Mouse (Mus musculus): Measurements from ENCODE around the gene Comt. TPM values are rescaled to one million over a fixed set of nuclear protein-coding genes. Genes with fewer than 3 reads are reported as not detected.

Comt gene
- polyA plus RNA-seq, 1 experiment from 2014 or later = 127 TPM

DNA sequence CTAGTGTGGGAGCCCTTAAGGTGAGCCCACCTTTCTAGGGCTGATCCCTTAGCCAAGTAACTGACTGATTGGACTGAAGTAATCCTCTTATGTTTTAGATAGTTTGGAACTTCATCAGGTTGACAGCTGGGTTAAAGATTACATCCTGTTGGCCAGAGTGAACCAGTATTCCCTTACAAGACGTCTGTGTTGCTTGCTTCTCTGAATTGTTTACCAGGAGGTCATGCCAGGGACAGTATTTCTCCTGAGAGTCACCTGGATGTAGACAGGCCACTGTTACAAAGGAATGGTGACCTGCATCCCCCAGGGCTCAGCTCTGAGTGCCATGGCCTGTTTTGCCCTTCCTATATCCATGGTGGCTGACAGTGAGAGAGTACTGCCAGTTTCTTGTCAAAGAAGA, 48.2 kb downstream of the Comt start:
- no peaks in the 10 kb centered on the region for H3K9me3 ChIP-seq (ENCODE audit: low read length)
- H3K4me3 ChIP-seq (ENCODE audit: low read length) = no peak overlapping the region
- no peaks in the 10 kb centered on the region for H3K36me3 ChIP-seq (ENCODE audit: insufficient read depth, low read length)
- no peak for ATAC-seq (ENCODE audit: low FRiP score, low TSS enrichment)
- H3K4me2 ChIP-seq (replicated peaks; ENCODE audit: low read depth, low read length) = no peak overlapping the region
- H3K27ac ChIP-seq (ENCODE audit: low read length) = no peak overlapping the region
- H3K4me1 ChIP-seq (ENCODE audit: insufficient read depth, low read length) = peaks cover 18% of the 10 kb centered on the region
- H3K9ac ChIP-seq (replicated peaks; ENCODE audit: low read length) = no peak overlapping the region
- H3K27me3 ChIP-seq (ENCODE audit: insufficient read depth, low read length) = no peaks in the 10 kb centered on the region
- WGBS = 8% methylated on average over 1 of the region's 1 CpGs

DNA sequence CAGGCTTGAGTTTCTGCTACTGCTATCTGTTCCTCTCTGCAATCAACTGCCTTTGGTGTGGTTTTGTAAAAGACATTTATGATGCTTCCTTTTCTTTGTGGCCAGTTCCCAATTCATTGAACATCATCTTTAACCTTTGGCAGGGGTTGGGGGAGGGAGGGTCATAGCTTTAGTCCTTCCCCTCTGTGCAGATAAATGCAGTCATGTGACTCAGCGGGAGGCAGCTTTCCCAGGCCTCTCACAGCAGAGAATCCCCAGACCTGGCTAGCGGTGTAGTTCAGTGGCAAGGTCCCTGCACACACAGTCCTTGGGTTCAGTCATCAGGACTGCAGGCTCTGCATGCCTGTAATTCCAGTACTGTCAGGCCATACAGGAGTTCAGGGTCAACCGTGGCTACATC, 49.4 kb downstream of the Comt start:
- H3K27me3 ChIP-seq (ENCODE audit: insufficient read depth, low read length) = no peaks in the 10 kb centered on the region
- H3K36me3 ChIP-seq (ENCODE audit: insufficient read depth, low read length) = no peaks in the 10 kb centered on the region
- 40% methylated on average over 3 of the region's 3 CpGs for WGBS
- H3K4me2 ChIP-seq (replicated peaks; ENCODE audit: low read depth, low read length) = no peak overlapping the region
- no peak overlapping the region for H3K9ac ChIP-seq (replicated peaks; ENCODE audit: low read length)
- no peaks in the 10 kb centered on the region for H3K9me3 ChIP-seq (ENCODE audit: low read length)
- H3K27ac ChIP-seq (ENCODE audit: low read length) = no peak overlapping the region
- no peak overlapping the region for H3K4me3 ChIP-seq (ENCODE audit: low read length)
- peaks cover 12% of the 10 kb centered on the region for H3K4me1 ChIP-seq (ENCODE audit: insufficient read depth, low read length)
- no peak; the same call in 1 of the 2 replicates for ATAC-seq (ENCODE audit: low FRiP score, low TSS enrichment)

DNA sequence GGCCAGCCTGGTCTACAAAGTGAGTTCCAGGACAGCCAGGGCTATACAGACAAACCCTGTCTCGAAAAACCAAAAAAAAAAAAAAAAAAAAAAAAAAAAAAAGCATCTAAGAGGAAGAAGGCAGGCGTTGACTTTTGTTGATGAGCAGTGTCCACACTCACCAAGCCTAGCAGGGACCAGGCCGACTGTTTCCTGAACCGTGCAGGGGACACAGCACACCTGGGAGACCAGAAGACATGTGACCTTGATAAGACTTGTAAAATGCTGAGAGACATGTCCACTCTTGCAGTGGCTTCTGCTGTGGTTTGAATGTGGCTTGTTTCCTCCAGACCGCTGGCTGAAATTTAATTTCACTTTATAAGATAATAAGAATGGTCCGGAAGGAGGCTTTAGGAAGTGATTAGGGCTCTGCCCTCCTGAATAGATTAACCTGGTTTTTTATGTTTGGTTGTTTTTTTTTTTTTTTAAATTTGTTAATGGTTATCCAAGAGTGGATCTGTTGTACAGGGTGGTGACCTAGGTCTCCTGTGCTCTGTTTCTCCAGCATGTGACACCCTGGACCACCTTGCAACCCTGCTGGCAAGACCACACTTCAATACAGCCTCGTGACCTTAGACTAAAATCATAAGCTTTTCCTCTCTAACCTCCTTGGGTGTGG, 50.2 kb downstream of the Comt start:
- Histone ChIP-seq H3K27ac (ENCODE audit: low read length) (no peak overlapping the region), H3K4me3 (ENCODE audit: low read length) (no peak overlapping the region), H3K9ac (replicated peaks; ENCODE audit: low read length) (no peak overlapping the region), H3K27me3 (ENCODE audit: insufficient read depth, low read length) (no peaks in the 10 kb centered on the region), H3K4me1 (ENCODE audit: insufficient read depth, low read length) (peaks cover 4% of the 10 kb centered on the region; the same call in 1 of the 2 replicates), H3K9me3 (ENCODE audit: low read length) (no peaks in the 10 kb centered on the region), H3K36me3 (ENCODE audit: insufficient read depth, low read length) (no peaks in the 10 kb centered on the region), H3K4me2 (replicated peaks; ENCODE audit: low read depth, low read length) (no peak overlapping the region)
- WGBS = 74% methylated on average over 7 of the region's 7 CpGs
- no peak for ATAC-seq (ENCODE audit: low FRiP score, low TSS enrichment)

DNA sequence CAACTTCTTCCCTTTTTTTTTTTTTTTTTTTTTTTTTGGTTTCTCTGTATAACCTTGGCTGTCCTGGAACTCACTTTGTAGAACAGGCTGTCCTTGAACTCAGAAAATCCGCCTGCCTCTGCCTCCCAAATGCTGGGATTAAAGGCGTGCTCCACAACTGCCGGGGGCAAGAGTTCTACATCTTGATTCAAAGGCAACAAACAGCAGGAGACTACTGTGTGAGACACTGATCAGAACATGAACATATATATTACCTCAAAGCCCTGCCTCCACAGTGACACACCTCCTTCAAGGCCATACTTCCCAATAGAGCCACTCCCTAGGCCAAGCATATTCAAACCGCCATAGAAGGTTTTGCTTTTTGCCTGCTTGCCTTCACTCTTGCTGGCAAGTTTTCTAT, 53.0 kb downstream of the Comt start:
- Histone ChIP-seq H3K9me3 (ENCODE audit: low read length) (no peaks in the 10 kb centered on the region), H3K27me3 (ENCODE audit: insufficient read depth, low read length) (no peaks in the 10 kb centered on the region), H3K36me3 (ENCODE audit: insufficient read depth, low read length) (no peaks in the 10 kb centered on the region), H3K4me3 (ENCODE audit: low read length) (no peak overlapping the region), H3K27ac (ENCODE audit: low read length) (no peak overlapping the region), H3K4me1 (ENCODE audit: insufficient read depth, low read length) (peaks cover 4% of the 10 kb centered on the region; the same call in 1 of the 2 replicates), H3K9ac (replicated peaks; ENCODE audit: low read length) (no peak overlapping the region), H3K4me2 (replicated peaks; ENCODE audit: low read depth, low read length) (no peak overlapping the region)
- WGBS = 89% methylated on average over 4 of the region's 4 CpGs
- ATAC-seq (ENCODE audit: low FRiP score, low TSS enrichment) = no peak

DNA sequence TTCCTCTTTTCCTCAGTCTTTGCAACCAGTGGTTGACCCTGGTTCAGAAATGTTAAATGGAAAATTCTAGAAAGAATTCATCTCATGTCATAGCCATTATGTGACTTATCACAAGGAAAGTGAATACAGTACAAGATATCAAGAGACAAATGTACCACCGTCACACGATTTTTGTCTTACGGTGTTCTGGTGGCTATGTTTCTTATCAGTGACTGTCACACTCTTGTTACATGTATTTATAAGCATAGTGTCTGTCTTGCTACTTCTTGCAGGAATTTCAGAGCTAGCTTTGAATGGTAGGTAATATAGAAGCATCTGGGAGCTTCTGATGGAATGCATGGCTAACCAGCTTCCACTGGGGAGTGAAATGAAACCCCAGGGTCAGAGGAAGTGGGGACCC, 56.5 kb downstream of the Comt start:
- Histone ChIP-seq H3K4me2 (replicated peaks; ENCODE audit: low read depth, low read length) (no peak overlapping the region), H3K4me3 (ENCODE audit: low read length) (no peak overlapping the region), H3K4me1 (ENCODE audit: insufficient read depth, low read length) (no peaks in the 10 kb centered on the region), H3K27me3 (ENCODE audit: insufficient read depth, low read length) (no peaks in the 10 kb centered on the region), H3K9ac (replicated peaks; ENCODE audit: low read length) (no peak overlapping the region), H3K9me3 (ENCODE audit: low read length) (no peaks in the 10 kb centered on the region), H3K36me3 (ENCODE audit: insufficient read depth, low read length) (no peaks in the 10 kb centered on the region), H3K27ac (ENCODE audit: low read length) (no peak overlapping the region)
- no peak for ATAC-seq (ENCODE audit: low FRiP score, low TSS enrichment)
- WGBS = 92% methylated on average over 3 of the region's 3 CpGs

DNA sequence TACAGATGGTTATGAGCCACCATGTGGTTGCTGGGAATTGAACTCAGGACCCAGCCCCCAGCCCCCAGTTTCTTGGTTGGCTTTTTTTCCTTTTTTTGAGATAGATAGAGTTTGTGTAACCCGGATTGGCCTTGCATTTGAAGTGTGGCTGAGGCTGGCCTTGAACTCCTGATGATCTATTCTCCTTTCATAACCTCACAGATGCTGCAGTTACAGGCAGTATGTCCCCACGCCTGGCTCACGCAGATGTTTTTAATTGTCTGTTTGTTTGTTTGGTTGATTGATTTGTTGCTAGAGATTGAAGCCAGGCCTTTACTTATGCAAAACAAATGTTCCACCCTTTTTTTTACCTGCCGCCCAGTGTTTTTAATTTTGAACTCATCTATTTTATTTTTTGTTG, 59.8 kb downstream of the Comt start:
- ATAC-seq (ENCODE audit: low FRiP score, low TSS enrichment) = no peak
- Histone ChIP-seq H3K9ac (replicated peaks; ENCODE audit: low read length) (no peak overlapping the region), H3K36me3 (ENCODE audit: insufficient read depth, low read length) (no peaks in the 10 kb centered on the region), H3K4me3 (ENCODE audit: low read length) (no peak overlapping the region), H3K27ac (ENCODE audit: low read length) (no peak overlapping the region), H3K4me2 (replicated peaks; ENCODE audit: low read depth, low read length) (no peak overlapping the region), H3K4me1 (ENCODE audit: insufficient read depth, low read length) (no peaks in the 10 kb centered on the region), H3K27me3 (ENCODE audit: insufficient read depth, low read length) (no peaks in the 10 kb centered on the region), H3K9me3 (ENCODE audit: low read length) (peaks cover 4% of the 10 kb centered on the region)
- 81% methylated on average over 4 of the region's 4 CpGs for WGBS

DNA sequence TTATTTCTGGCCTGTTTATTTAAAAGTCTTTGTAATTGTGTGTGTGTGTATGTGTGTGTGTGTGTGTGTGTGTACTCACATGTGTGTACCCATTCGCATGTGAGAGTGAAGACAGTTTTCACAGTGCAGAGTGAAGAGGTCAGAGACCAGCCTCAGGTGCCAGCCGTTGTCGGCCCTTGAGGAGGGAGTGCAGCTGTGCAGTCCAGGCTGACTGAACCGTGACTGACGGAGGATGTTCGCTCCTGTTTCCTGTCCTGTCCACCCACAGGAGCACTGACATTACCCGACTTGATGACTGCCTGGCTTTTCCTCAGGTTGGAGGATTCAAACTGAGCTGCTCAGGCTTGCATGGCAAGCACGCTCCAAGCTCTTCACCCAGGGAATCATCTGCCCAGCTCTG, 63.7 kb downstream of the Comt start:
- H3K27me3 ChIP-seq (ENCODE audit: insufficient read depth, low read length) = no peaks in the 10 kb centered on the region
- H3K36me3 ChIP-seq (ENCODE audit: insufficient read depth, low read length) = no peaks in the 10 kb centered on the region
- H3K27ac ChIP-seq (ENCODE audit: low read length) = no peak overlapping the region
- H3K4me2 ChIP-seq (replicated peaks; ENCODE audit: low read depth, low read length) = no peak overlapping the region
- peak; percentile 82 for ATAC-seq (ENCODE audit: low FRiP score, low TSS enrichment)
- no peaks in the 10 kb centered on the region for H3K4me1 ChIP-seq (ENCODE audit: insufficient read depth, low read length)
- no peak overlapping the region for H3K9ac ChIP-seq (replicated peaks; ENCODE audit: low read length)
- 43% methylated on average over 8 of the region's 8 CpGs for WGBS
- H3K9me3 ChIP-seq (ENCODE audit: low read length) = peaks cover 4% of the 10 kb centered on the region
- no peak overlapping the region for H3K4me3 ChIP-seq (ENCODE audit: low read length)

DNA sequence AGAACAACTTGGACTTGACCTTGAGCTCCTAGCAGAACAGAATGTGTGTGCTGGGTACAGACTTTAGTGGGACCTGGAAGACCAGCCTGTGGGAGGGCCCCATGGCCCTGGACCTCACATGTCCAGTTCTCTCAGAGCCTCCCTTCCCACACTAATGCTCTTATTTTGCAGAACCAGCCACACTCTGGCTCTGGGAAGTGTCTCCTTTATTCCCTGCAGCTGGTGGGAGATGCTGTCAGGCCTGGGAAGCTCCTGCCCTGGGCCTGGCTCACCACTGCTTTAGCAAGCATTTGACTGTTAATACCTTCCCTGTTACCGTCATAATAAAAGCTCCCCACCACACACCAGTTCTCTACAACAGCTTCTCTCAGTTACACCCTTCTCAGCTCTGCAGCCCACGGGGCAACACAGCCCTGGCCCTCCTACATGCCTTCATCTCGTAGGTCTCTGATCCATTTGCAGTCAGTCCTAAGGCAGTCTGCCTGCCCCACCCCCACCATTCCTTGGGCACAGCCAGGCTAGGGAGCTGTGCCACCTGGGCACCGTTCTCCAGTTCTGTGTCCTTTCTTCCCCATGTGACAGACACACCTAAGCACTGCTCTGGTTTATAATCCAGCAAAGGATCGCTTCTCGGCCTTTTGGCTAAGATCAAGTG, 66.4 kb downstream of the Comt start:
- ATAC-seq (ENCODE audit: low FRiP score, low TSS enrichment) = no peak
- Histone ChIP-seq H3K4me1 (ENCODE audit: insufficient read depth, low read length) (no peaks in the 10 kb centered on the region), H3K27me3 (ENCODE audit: insufficient read depth, low read length) (no peaks in the 10 kb centered on the region)

DNA sequence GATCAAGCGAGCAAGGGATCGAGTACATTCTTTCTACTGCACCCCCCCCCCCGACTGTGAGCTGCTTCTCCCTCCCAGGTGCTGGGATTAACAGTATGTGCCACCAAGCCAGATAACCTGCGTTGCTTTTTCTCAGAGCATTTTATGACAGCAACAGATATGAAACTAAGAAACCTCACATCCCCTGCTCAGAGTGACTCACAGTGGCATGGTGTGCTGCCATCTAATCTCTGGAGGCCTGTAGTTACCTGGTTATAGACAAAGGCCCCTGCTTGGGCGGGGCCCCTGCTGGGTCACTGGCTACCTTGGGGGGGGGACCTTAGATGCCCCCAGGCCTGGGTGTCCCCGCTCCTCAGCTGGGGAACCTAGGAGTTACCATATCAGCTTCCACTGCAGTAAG, 68.7 kb downstream of the Comt start:
- no peaks in the 10 kb centered on the region for H3K36me3 ChIP-seq (ENCODE audit: insufficient read depth, low read length)
- no peak for ATAC-seq (ENCODE audit: low FRiP score, low TSS enrichment)
- H3K4me1 ChIP-seq (ENCODE audit: insufficient read depth, low read length) = no peaks in the 10 kb centered on the region
- no peaks in the 10 kb centered on the region for H3K9me3 ChIP-seq (ENCODE audit: low read length)
- WGBS = 77% methylated on average over 6 of the region's 6 CpGs
- H3K4me3 ChIP-seq (ENCODE audit: low read length) = no peak overlapping the region
- H3K27me3 ChIP-seq (ENCODE audit: insufficient read depth, low read length) = no peaks in the 10 kb centered on the region
- H3K9ac ChIP-seq (replicated peaks; ENCODE audit: low read length) = no peak overlapping the region
- no peak overlapping the region for H3K27ac ChIP-seq (ENCODE audit: low read length)
- H3K4me2 ChIP-seq (replicated peaks; ENCODE audit: low read depth, low read length) = no peak overlapping the region

More for the DNA sequence above, 66.4 kb downstream of the Comt start:
- Histone ChIP-seq H3K4me2 (replicated peaks; ENCODE audit: low read depth, low read length) (no peak overlapping the region), H3K9ac (replicated peaks; ENCODE audit: low read length) (no peak overlapping the region), H3K27ac (ENCODE audit: low read length) (no peak overlapping the region), H3K9me3 (ENCODE audit: low read length) (peaks cover 4% of the 10 kb centered on the region), H3K36me3 (ENCODE audit: insufficient read depth, low read length) (no peaks in the 10 kb centered on the region), H3K4me3 (ENCODE audit: low read length) (no peak overlapping the region)
- 62% methylated on average over 6 of the region's 6 CpGs for WGBS

DNA sequence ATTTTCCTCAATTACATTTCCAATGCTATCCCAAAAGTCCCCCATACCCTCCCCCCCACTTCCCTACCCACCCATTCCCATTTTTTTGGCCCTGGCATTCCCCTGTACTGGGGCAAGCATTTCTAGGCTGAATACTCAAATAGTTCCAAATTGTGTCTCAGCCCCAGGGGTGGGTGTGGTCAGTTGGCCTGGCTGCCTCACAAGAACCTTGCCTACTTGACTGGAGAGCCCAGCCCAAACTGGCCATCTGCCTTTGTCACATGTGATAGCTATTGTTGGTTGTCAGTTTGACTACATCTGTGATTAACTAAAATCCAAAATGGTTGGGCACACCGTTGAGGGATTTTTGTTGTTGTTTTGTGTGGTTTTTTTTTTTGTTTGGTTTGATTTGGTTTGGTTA, 69.7 kb downstream of the Comt start:
- no peak for ATAC-seq (ENCODE audit: low FRiP score, low TSS enrichment)
- H3K27me3 ChIP-seq (ENCODE audit: insufficient read depth, low read length) = no peaks in the 10 kb centered on the region
- no peak overlapping the region for H3K4me3 ChIP-seq (ENCODE audit: low read length)
- H3K36me3 ChIP-seq (ENCODE audit: insufficient read depth, low read length) = no peaks in the 10 kb centered on the region
- H3K4me2 ChIP-seq (replicated peaks; ENCODE audit: low read depth, low read length) = no peak overlapping the region
- no peaks in the 10 kb centered on the region for H3K9me3 ChIP-seq (ENCODE audit: low read length)
- no peak overlapping the region for H3K27ac ChIP-seq (ENCODE audit: low read length)
- H3K9ac ChIP-seq (replicated peaks; ENCODE audit: low read length) = no peak overlapping the region
- 84% methylated on average over 1 of the region's 1 CpGs for WGBS
- H3K4me1 ChIP-seq (ENCODE audit: insufficient read depth, low read length) = no peaks in the 10 kb centered on the region
